Mouse (Mus musculus) adrenal gland, adult 18-20 months (tissue): ENCODE results near the gene Tnk2. TPM values are rescaled to one million over a fixed set of nuclear protein-coding genes. Genes with fewer than 3 reads are reported as not detected.

Source experiments
- DNase-seq, 2 experiments: peaks; one replicate each; pipeline ENCODE4 v3.0.0; 2021 to 2022; ENCODE audit warnings: low spot score in 2 of 2
- total RNA-seq, 2 experiments: library from RNA; stranded (reverse); gene quantifications; 1 replicate in 1 of 2; 2 replicates in 1 of 2; pipeline ENCODE4 v1.2.3; 2021

Tnk2 gene
- total RNA-seq, 2 experiments from 2014 or later, result 29.9 to 33.1 TPM

- no peak for DNase-seq
These were observed 14.0 kb downstream of the Tnk2 start for GRCm38 (mm10) chr16:32657498-32658250.

GRCm38 (mm10) chr16:32658743-32659171, 15.1 kb downstream of the Tnk2 start:
- no peak for DNase-seq

- peak; percentile 62 to 67 for DNase-seq
These were observed 15.7 kb downstream of the Tnk2 start for GRCm38 (mm10) chr16:32659385-32659784.

- DNase-seq, result no peak
These were observed 16.4 kb downstream of the Tnk2 start for GRCm38 (mm10) chr16:32660095-32660494.

GRCm38 (mm10) chr16:32660557-32661321, 17.1 kb downstream of the Tnk2 start:
- DNase-seq, result peak; percentile 38 to 63

GRCm38 (mm10) chr16:32661493-32661921, 17.8 kb downstream of the Tnk2 start:
- DNase-seq, result no peak

- DNase-seq, result no peak
These were observed 18.7 kb downstream of the Tnk2 start for GRCm38 (mm10) chr16:32662372-32662771.

GRCm38 (mm10) chr16:32663231-32663858, 19.7 kb downstream of the Tnk2 start:
- DNase-seq, result no peak

GRCm38 (mm10) chr16:32664211-32664610, 20.5 kb downstream of the Tnk2 start:
- no peak for DNase-seq

- DNase-seq, result no peak
These were observed 22.4 kb downstream of the Tnk2 start for GRCm38 (mm10) chr16:32665851-32666665.

GRCm38 (mm10) chr16:32666671-32667551, 23.2 kb downstream of the Tnk2 start:
- no peak for DNase-seq

GRCm38 (mm10) chr16:32667552-32667872, 23.8 kb downstream of the Tnk2 start:
- no peak for DNase-seq

GRCm38 (mm10) chr16:32668030-32668429, 24.4 kb downstream of the Tnk2 start:
- DNase-seq, result no peak

GRCm38 (mm10) chr16:32668472-32668871, 24.8 kb downstream of the Tnk2 start:
- DNase-seq, result no peak

- no peak for DNase-seq
These were observed 25.6 kb downstream of the Tnk2 start for GRCm38 (mm10) chr16:32669243-32669642.

GRCm38 (mm10) chr16:32670354-32671124, 26.9 kb downstream of the Tnk2 start:
- no peak for DNase-seq

- DNase-seq, result no peak
These were observed 27.7 kb downstream of the Tnk2 start for GRCm38 (mm10) chr16:32671206-32671887.

GRCm38 (mm10) chr16:32672250-32672649, 28.6 kb downstream of the Tnk2 start:
- no peak for DNase-seq
